Mouse (Mus musculus): ENCODE data around the gene Rimklb.

DNA sequence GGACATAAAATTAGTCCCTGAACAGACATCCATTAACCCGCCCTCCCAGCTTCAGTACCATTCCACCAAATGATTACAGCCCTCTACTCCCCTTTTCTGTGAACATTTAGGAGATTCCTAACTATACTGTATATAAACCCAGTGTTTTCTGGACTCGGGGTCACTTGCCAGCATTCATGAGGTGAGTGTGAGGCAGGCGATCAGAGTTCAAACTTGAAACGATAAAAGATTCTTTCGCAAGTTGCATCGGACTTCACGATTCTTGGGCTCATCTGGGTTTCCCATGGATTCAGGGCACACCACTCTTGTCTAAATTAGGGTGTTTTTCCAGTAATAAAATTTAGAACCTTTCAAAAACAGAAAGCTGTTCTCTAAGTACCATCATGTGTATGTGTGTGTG lies 71.1 kb downstream of the Rimklb start:
- no peak for TF ChIP-seq CTCF (IDR thresholded peaks at IDR 0.05; ENCODE audit: extremely low read depth, insufficient read depth, insufficient read length, insufficient replicate concordance)
- TF ChIP-seq POLR2A (IDR thresholded peaks at IDR 0.05; ENCODE audit: low read depth, low read length): no peak

Data from spleen, adult 2 months (tissue).